Mouse (Mus musculus): Measurements from ENCODE around the gene Kcnb1.

- TF ChIP-seq EP300 (optimal IDR thresholded peaks at IDR 0.05) = no peak
- TF ChIP-seq CTCF (IDR thresholded peaks at IDR 0.05; ENCODE audit: low read depth) = no peak
These were observed 133.6 kb downstream of the Kcnb1 start for GRCm38 (mm10) chr2:167056210-167056941.

All from stomach, postnatal 0 days (tissue).